Mouse (Mus musculus) urinary bladder, postnatal 36 days (tissue): ENCODE data around the gene Aatf.

Experiments used
- DNase-seq, 2 experiments: peaks; one replicate each; pipeline ENCODE4 v3.0.0; 2022; ENCODE audit warnings: low spot score in 2 of 2, mixed read lengths in 1 of 2

Aatf gene

GRCm38 (mm10) chr11:84375951-84376496 is 137.3 kb downstream of the Aatf start:
- no peak for DNase-seq

- no peak for DNase-seq
Observed at GRCm38 (mm10) chr11:84373122-84373521, 140.2 kb downstream of the Aatf start.
